Mouse (Mus musculus) ES-Bruce4 (cell line): ENCODE data around the gene Ggcx. TPM values are rescaled to one million over a fixed set of nuclear protein-coding genes. Genes with fewer than 3 reads are reported as not detected.

Experiments
- H3K27ac ChIP-seq: 2 replicates; pipeline ENCODE4 v1.5.1; 2012; ENCODE audit warnings: low read length, inconsistent platforms; ENCODE audit not compliant: insufficient read depth
- H3K27me3 ChIP-seq: 2 replicates; pipeline ENCODE4 v1.6.1; 2012; ENCODE audit warnings: mild to moderate bottlenecking, low read length, inconsistent platforms; ENCODE audit not compliant: control insufficient read depth, poor library complexity, insufficient read depth, severe bottlenecking
- H3K36me3 ChIP-seq: 2 replicates; pipeline ENCODE4 v1.6.1; 2012; ENCODE audit warnings: inconsistent platforms, mild to moderate bottlenecking, low read length, moderate library complexity; ENCODE audit not compliant: control insufficient read depth, poor library complexity, insufficient read depth, severe bottlenecking
- H3K4me1 ChIP-seq: one replicate; pipeline ENCODE4 v1.8.1; 2011; ENCODE audit warnings: low read length; ENCODE audit not compliant: control insufficient read depth, insufficient read depth
- H3K4me3 ChIP-seq: 2 replicates; pipeline ENCODE4 v1.5.1; 2011; ENCODE audit warnings: low read depth, mild to moderate bottlenecking, low read length
- H3K9ac ChIP-seq: 2 replicates; pipeline ENCODE4 v1.6.1; 2012; ENCODE audit warnings: low read depth, mild to moderate bottlenecking, inconsistent platforms; ENCODE audit not compliant: poor library complexity, severe bottlenecking
- H3K9me3 ChIP-seq: replicated peaks from 2 replicates; pipeline ENCODE4 v1.6.1; 2012; ENCODE audit warnings: mild to moderate bottlenecking, low read length, inconsistent platforms; ENCODE audit not compliant: control insufficient read depth, poor library complexity, insufficient read depth, severe bottlenecking
- CTCF ChIP-seq: IDR thresholded peaks from one replicate; pipeline ENCODE4 v1.8.1; 2011; ENCODE audit warnings: low read depth, low read length
- EP300 ChIP-seq: IDR thresholded peaks from 2 replicates; pipeline ENCODE4 v1.6.1; 2011; ENCODE audit warnings: low read depth, low read length; ENCODE audit not compliant: insufficient read depth
- POLR2A ChIP-seq: IDR thresholded peaks from one replicate; pipeline ENCODE4 v1.8.1; 2011; ENCODE audit warnings: low read length; ENCODE audit not compliant: insufficient read depth
- polyA plus RNA-seq: library from polyadenylated mRNA; stranded (reverse); fragments of >200 nt; gene quantifications from 2 replicates; pipeline ENCODE4 v1.2.4, GENCODE M21; 2011; ENCODE audit warnings: low read depth; ENCODE audit not compliant: missing spikeins, insufficient read depth, insufficient read length

Gene Ggcx
- polyA plus RNA-seq, 1 experiment, result 16.6 TPM

GRCm38 (mm10) chr6:72479645-72480421 is 65.7 kb downstream of the Ggcx start:
- Histone ChIP-seq H3K9ac (no peak overlapping the region), H3K27ac (no peak overlapping the region), H3K27me3 (no peaks in the 10 kb centered on the region), H3K9me3 (no peaks in the 10 kb centered on the region), H3K4me3 (no peak overlapping the region), H3K4me1 (no peaks in the 10 kb centered on the region), H3K36me3 (no peaks in the 10 kb centered on the region)
- TF ChIP-seq CTCF, result no peak
- TF ChIP-seq POLR2A, result no peak
- TF ChIP-seq EP300, result no peak

GRCm38 (mm10) chr6:72480422-72480702 is 66.3 kb downstream of the Ggcx start:
- TF ChIP-seq CTCF, result no peak
- no peak for TF ChIP-seq EP300
- no peak for TF ChIP-seq POLR2A
- Histone ChIP-seq H3K9ac (no peak overlapping the region), H3K36me3 (no peaks in the 10 kb centered on the region), H3K4me1 (no peaks in the 10 kb centered on the region), H3K27me3 (no peaks in the 10 kb centered on the region), H3K9me3 (no peaks in the 10 kb centered on the region), H3K4me3 (no peak overlapping the region), H3K27ac (no peak overlapping the region)

Other genes with a start within 250 kb of the Ggcx start
- not detected in 2 replicates for gene Atoh8, start 178.7 kb upstream of the Ggcx start, polyA plus RNA-seq
- not detected in 2 replicates for gene Sftpb, start 109.7 kb upstream of the Ggcx start, polyA plus RNA-seq
- gene Usp39, start 69.1 kb upstream of the Ggcx start, polyA plus RNA-seq, result 72.5 and 76.5 TPM in 2 replicates
- 18.1 and 18.4 TPM in 2 replicates for gene 0610030E20Rik, start 67.0 kb upstream of the Ggcx start, polyA plus RNA-seq
- 11.0 and 13.0 TPM in 2 replicates for gene Tmem150a, start 58.9 kb upstream of the Ggcx start, polyA plus RNA-seq
- 79.6 and 84.0 TPM in 2 replicates for gene Rnf181, start 47.4 kb upstream of the Ggcx start, polyA plus RNA-seq
- gene Vamp5, start 33.8 kb upstream of the Ggcx start, polyA plus RNA-seq, result 1.9 and 2.2 TPM in 2 replicates
- 25.6 and 28.4 TPM in 2 replicates for gene Vamp8, start 23.6 kb upstream of the Ggcx start, polyA plus RNA-seq
- 200 and 211 TPM in 2 replicates for gene Mat2a, start 25.2 kb downstream of the Ggcx start, polyA plus RNA-seq
- not detected in 2 replicates for gene Sh2d6, start 107.4 kb downstream of the Ggcx start, polyA plus RNA-seq
- 55.8 and 60.3 TPM in 2 replicates for gene Capg, start 130.1 kb downstream of the Ggcx start, polyA plus RNA-seq
- gene Elmod3, start 184.1 kb downstream of the Ggcx start, polyA plus RNA-seq, result 6.3 and 8.3 TPM in 2 replicates
- 5.2 and 7.8 TPM in 2 replicates for gene Retsat, start 184.2 kb downstream of the Ggcx start, polyA plus RNA-seq
- 33.2 and 34.1 TPM in 2 replicates for gene Tgoln1, start 202.7 kb downstream of the Ggcx start, polyA plus RNA-seq